Mouse (Mus musculus): Measurements from ENCODE around the gene Gtf2a1l.
A peak's percentile ranks its signal among the peaks of the same experiment; 100 is the strongest.

Gene Gtf2a1l

DNA sequence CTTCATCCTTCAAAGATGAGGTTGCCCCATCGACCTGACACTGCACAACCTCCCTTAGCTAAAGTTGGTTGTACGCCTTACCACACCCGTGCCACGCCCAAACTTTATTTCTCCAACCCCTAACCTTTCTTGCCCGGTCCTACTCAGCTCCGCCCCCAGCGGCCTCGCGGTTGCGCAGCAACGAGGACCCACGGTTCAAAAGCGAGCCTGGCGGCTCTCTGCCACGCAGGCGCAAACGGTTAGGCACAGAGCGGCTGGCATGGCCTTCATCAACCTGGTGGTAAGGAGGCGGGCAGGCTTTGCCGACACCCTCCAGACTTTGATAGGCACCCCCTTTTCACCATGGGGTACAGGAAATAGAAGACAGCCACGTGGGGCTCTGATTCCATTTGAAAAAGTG lies at the start of gene Gtf2a1l:
TSS of gene Gtf2a1l (plus strand) at position 209 of the 400 bp plus-strand sequence.
- DNase-seq (ENCODE audit: low read depth): peak; percentile 64

DNA sequence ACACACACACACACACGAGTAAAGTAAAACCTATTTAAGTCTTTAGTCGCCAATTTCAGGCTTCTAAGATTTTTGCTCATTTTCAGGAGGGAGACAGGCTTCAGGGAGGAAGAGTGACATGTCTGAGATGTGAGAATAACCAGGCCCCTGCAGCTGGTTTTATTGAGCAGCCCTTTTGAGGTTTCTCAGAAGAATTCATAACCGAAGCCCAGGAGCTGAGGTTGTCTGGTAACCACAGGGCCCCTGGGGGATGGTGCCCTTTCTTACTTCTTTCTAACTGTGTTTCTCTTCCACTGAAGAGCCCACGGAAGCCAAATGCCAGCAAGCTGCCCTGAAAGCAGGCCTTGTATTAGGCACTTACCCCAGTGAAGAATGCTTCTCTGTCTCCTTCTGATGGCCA lies 47.5 kb upstream of the Gtf2a1l start:
- peak; percentile 17 for DNase-seq (ENCODE audit: low read depth)

DNA sequence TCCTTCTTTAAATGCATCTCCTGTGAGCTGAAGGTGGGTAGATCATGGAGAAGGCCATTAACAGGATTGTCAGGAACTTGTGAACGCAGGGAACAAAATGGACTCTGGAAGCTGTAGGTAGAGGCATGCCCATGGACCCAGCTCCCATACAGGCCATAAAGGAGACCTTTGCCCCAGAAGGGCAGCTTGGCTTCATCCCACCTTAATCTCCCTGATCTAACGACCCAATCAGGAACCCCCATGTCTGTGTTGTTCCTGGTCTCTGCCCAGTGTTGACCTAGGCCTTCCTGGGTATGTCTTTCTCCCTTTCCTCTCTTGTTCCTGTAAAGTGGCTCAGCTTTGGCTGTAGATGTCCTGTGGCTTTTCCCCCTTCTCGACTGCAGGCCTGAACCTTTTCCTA lies 47.1 kb upstream of the Gtf2a1l start:
- no peak for DNase-seq (ENCODE audit: low read depth)

DNA sequence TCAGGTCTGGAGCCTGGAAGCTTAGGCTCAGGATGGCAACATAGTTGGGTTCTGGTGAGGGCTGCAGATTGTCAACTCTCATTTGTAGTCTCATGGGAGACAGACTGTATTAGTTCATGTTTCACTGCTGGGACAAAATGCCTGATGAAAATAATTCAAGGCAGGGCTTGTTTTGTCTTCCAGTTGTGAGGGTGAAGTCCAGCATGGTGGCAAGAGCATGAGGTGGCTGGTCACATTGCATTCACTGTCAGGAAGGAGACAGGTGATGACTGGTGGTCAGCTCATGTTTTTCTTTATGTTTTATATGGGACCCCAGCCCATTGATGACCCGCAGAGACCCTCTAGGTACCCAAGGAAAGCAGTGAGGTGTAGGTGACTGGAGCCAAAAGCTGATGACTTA lies 45.7 kb upstream of the Gtf2a1l start:
- DNase-seq (ENCODE audit: low read depth): no peak

DNA sequence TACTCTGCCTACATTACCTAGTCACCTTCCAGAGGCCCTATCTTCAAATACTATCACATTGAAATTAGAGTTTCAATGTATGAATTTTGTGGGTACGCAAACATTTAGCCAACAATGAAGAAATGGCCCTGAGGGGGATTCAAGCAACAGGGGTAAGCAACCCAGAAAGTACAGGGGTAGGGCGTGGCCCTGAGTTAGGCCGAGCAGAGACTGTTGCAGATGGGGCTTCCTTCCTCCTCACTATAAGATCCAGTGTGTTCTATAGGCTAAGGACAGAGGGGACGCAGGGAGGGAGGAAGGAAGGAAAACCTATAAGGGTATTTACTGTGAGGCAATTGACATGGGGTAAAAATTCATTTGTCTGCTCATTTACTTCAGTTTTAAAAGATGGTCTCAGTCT lies 44.1 kb upstream of the Gtf2a1l start:
- no peak for DNase-seq (ENCODE audit: low read depth)

DNA sequence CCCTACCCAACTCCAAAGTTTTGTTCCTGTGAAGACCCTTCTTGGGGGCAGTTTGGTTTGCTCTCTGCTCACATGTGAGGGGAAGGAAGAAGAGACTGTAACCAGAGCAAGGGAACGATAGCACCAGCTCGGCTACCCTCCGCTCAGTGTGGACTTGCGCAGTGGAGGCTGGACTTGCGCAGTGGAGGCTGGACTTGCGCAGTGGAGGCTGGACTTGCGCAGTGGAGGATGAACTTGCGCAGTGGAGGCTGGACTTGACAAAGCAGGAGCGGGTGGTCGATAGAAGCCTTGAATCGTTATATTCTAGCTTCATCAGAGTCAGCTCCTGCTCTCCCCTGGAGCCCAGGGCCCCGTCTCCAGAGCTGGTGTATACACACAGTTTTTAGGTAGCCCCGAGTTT lies 43.1 kb upstream of the Gtf2a1l start:
- DNase-seq (ENCODE audit: low read depth): no peak

DNA sequence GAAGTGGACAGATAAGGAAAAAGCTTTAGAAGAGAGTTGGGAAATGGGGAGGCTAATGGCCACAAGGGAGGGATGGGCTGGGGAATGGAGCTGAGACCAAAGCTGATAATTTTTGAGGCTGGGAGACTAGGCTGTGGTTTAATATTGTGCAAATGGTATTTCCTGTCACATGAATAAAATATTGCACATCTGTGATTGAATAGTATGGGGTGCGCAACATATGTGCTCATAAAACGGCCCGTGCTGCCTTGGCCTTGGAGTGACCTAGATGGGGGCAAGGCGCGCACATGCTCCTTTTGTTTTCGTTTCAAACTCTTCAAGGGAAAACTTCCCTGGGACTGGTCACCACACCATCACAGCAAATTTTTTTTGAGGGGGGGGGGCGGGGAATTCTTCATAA lies 42.5 kb upstream of the Gtf2a1l start:
- DNase-seq (ENCODE audit: low read depth): no peak

DNA sequence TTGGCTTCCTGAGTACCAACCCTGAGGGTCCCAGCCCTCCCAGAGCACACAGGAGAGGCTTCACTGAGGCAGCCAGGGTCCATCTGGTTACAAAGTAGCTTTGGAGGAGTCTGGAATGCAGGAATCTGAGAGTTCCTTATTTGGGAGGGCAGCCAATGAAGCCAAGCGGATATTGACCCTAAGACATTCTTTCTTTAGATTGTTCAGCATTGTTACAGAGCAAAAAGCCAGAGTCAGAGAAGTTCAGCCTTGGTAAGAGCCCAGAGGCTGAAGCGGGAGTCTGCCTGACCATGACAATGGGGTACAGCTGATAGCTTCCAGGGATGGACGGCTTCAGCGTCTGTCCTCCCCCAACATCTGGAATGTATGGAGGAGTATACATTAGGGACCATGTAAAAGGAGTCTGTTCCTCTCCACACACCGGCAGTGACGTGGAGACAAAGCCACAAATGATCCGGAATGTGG lies 42.1 kb upstream of the Gtf2a1l start:
- DNase-seq (ENCODE audit: low read depth): no peak

DNA sequence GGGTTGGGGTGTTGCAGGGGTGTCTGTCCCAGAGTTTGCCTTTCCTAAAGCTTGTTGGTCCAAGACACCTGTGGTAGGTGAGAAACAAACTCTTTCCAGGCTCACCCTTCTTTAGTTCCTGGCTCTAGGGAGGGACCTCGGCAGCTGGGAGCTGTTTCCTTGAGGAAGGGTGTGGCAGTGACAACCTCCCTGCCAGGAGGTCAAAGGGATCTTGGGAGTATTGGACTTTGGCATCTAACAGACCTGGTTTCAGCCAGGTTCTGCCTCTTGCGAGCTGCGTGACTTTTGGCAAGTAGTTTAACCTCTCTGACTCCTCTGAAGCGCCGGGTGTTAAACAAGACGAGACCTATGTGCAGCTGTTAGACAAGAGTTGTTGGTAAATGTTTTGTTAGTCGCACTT lies 41.3 kb upstream of the Gtf2a1l start:
- DNase-seq (ENCODE audit: low read depth): no peak

DNA sequence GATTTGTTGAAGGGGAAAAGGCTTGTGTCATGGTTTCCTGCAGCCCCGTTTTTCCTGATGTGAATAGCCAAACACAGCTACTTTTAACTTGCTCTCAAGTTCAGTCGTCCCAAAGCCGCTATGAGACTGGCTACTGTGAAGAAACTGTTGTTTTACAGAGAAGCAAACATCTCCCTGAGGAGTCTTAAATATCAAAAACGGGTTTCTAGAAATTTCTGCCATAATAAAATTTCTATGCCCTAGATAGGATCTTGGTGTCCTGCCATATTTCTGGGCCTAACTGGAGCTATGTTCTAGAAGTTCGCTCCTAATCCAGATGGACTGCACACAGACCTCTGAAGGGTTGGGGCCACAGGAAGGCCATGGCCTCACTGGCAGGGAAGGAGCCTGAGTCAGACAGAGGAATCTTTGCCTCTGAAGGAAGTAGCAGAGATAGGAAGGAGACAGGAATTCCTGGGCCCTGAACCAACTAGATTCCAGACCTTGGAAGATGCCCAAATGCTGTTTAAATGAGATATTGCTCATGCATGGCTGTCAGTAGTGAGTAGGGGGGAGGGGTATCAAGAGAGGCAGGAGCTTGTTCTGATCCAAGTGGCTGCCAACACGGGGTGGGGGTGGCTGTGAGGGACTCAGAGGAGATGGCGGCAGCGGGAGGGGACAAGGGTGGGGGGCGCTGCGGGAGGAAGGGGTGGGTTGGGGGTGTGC lies 39.6 kb upstream of the Gtf2a1l start:
- no peak for DNase-seq (ENCODE audit: low read depth)

DNA sequence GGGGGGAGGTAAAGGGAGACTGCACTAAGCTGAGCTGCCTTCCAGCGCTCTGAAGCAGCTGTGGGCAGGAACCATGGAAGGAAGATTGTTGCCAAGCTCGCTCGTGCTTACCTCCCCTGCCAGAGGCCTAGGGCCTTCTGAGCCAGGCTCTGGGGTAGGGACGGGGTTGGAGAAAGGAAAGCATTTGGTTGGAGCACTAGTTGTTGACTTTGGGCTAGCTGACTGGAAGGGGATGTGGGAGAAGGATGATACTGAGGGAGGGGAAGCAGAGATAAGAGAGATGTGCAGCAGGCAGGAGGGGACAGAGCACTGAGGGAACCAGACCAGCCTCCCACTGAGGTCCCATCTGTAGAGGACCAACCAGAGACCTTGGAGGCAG lies 39.1 kb upstream of the Gtf2a1l start:
- DNase-seq (ENCODE audit: low read depth): no peak

DNA sequence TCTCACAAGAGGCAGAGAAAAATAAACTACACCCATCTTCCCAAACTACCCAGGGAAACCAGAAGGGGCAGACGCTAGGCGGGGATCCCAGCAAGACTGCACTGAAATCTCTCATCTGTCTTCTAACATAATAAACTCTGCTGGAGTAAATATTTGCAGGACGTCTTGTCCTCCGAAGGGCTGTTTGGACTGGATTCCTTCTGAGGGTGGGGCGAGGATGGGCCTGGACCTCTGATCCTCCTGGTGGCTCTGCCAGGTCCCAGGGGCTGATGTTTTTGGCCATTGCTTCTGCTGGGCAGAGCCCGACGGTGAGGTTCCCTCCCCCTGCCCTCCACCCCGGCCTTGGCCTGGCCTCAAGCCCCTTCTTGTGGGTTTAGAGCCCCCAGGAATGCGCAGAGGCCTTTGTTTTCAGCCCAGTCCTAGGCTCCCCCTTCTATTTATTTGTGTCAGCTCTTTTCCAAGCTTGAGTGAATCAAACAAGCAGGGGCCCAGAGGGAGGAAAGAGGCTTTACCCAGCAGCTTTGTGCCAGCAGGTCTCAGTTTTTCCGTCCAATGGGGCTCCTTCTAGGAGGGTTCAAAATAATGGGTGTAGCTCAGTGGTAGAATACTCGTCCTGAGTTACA lies 38.4 kb upstream of the Gtf2a1l start:
- no peak for DNase-seq (ENCODE audit: low read depth)

DNA sequence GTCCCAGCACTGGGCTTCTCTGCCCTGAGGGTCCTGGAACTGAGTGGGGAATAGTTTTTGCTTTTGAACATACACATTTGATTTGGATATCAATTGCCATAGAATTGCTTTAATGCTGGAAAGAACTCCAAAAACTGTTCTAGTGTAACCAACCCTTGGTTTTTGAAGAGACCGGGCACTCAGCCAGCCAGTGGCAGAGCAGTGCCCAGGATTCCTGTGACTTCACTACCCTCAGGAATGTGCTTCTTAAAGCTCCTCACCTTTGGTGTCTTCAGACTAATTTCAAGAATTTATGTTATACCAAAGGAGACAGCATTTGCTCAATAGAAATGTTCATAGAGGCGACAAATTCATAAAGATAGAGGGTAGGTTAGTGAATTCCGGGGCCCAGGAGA lies 37.9 kb upstream of the Gtf2a1l start:
- DNase-seq (ENCODE audit: low read depth): no peak

DNA sequence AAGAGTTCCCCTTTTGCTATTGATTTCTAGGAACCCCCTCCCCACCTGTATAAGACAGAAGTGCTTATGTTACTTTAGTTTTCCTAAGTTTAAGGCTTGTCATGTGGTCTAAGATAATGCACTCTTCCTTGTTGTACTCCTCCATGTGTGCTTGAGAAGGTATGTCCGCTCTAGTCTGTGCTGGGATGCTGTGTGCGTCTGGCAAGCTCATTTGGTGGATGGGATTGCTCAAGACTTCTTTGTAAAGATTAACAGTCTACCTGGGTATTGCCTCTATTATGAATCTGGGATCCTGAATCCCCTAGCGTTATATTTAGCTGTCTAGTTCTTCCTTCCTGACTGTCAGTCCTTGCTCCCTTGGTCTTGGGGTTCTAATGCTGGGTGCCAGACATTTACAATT lies 35.8 kb upstream of the Gtf2a1l start:
- DNase-seq (ENCODE audit: low read depth): no peak

DNA sequence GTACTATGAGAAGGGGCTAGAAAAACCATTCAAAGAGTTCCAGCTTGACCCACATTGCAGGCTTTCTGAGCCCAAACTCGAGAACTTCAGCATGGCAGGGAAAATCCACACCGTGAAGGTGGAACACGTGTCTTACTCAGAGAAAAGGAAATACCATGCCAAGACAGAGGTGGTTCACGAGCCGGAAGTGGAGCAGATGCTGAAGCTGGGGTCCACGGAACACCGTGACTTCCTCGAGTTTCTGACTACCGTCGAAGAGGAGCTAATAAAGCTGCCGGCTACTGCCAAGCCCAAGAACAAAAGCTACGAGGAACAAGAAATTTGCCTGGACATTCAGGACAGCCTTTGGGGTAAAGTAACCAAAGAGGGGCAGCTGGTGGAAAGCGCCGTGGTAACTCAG lies 32.4 kb upstream of the Gtf2a1l start:
- DNase-seq (ENCODE audit: low read depth): no peak

DNA sequence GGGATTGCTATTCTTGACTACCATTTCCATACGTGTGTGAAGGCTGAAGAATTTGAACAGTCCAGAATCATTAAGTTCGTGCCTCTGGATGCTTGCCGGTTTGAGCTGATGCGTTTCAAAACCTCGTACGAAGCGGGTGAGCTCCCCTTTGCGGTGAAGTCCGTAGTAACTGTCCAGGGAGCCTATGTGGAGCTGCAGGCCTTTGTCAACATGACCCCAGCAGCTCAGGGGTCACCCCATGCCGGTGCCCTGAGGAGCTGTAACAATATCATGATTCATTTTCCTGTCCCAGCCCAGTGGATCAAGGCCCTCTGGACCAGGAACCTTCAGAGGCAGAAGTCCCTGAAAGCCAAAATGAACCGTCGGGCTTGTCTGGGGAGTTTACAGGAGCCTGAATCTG lies 31.9 kb upstream of the Gtf2a1l start:
- no peak for DNase-seq (ENCODE audit: low read depth)

DNA sequence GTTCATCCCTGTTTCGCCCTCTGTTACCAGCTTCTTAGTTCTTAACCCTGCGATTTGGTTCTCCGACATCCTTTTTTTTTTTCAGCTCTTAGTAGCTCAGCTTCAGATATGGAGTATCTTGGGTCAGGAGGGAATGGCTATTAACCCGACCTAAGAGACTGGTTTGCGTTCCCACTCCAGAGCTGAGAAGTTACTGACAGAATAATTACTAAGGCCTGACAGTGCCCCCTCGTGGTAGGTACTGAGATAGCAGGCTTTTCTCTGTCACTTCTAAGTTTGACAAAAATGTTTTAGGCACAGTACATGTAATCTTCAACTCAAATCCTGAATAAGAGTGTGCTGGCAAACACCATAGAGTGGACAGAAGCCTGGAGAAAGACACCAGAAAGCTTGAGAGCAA lies 27.4 kb upstream of the Gtf2a1l start:
- DNase-seq (ENCODE audit: low read depth): peak; percentile 78

DNA sequence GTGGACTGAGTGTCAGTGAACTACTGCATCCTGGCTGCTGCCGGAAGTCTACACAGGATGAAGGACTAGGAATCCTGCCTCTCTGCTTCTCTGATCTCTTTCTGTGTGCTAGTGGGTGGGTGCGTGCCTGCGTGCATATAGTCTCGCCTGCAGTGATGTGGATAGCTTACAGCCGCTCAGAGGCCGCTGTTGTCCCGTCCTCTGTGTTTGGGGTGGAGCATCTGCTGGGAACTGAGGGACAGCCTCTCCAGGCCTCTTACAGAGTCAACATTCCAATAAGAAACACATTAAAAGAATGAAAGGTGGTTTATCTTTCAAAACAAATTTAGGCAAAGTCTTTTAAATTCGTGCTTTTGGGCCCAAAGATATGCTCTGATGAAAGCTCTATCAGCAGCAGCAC lies 26.6 kb upstream of the Gtf2a1l start:
- no peak for DNase-seq (ENCODE audit: low read depth)

DNA sequence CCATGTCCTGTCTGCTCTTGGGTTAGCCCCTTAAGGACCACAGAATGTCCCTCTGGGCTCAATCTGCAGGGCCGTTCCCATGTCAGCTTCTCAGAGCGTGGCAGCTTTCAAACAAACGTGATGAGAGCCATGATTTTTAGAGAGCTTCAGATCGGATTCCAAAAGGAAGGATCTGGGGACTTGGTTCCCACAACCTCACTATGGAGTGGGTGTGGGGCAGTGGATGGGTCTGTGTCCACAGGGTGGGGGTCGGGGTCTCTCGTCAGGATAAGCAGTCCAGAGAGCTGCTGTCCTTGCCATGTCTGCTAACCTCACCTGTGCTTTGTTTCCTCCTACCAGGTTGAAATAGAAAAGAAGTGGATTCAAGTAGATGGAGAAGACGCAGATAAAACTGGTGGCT lies 23.6 kb upstream of the Gtf2a1l start:
- no peak for DNase-seq (ENCODE audit: low read depth)

DNA sequence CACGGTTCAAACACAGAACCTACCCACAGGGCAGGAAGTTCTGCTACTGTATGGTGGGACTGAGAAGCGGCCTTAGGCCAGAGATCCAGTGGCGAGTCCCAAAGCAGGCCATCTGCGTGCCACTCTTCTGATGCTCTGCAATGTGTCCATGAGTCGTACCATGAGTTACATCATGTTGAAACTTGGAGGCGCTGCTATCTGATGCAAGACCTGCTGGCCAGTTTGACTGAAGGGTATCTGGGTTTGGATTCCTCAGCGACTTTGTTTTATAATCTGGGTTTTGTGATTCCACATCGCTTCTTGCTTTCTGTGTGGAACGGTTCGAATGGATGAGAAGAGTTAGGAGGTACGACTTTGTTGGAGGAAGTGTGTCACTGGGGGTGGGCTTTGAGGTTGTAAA lies 23.2 kb upstream of the Gtf2a1l start:
- DNase-seq (ENCODE audit: low read depth): no peak

DNA sequence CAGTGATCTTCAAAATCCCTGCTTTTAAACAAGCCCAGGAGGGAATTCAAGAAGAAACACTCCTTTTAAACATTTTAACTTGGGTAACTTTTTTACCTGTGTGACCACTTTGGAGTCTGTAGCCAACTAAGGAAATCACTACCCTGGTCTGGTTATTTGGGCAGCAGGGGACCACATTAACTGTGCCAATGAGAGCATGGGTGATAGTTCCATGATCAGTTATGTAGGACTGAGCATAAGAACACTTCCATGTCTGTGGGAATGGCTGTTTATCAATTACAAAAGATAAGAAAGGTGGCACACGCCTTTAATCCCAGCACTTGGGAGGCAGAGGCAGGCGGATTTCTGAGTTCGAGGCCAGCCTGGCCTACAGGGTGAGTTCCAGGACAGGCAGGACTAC lies 21.3 kb upstream of the Gtf2a1l start:
- no peak for DNase-seq (ENCODE audit: low read depth)

DNA sequence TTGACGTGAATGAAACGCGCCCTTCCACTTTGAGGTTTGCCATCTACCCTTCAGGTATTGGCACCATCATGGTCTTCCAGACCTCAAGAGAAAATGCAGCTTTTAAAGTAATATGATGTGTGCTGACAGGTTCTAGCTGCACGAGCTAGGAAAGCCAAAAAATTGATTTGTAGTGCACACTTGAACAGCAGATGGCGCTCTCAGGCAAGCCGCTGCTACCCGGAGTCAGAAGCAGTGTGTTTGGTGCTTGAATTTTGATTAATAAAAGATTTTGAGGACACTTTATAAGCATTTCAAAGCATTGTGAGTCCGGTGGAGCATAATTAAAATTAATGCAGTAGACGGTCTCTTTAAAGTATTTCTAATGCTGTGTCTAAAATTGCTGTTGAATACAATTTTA lies 16.4 kb upstream of the Gtf2a1l start:
- DNase-seq (ENCODE audit: low read depth): peak; percentile 73

DNA sequence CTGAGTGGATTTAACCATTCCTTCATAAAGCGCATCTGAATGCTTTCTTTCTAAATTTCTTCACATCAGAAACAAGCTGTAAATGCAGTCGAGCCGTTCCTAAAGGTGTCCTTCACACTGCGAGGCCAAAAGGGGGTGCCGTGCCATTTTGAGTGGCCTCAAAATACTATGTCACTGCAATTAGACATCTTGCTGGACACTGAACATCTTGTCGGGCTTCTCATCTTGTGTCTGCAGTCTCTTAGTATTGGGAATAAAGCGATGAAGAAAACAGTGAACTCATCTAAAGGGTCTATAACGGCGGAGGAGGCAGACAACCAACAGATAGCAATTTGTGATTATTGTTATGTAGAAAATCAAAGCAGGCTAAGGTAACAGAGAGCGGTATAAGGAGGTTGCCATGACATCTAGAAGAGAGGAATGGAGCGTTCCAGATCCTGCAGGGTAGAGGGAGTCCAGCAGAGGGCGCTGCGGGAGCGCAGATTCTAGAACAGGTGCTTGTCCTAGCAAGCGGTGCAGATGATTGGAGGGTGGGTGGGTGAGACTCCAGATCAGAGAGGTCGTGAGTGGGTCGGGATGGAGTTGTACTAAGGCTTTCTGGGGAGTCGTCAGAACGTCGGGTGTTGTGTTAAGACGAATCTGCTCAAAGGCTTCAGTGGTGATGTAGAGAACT lies 15.6 kb upstream of the Gtf2a1l start:
- DNase-seq (ENCODE audit: low read depth): peak; percentile 82

DNA sequence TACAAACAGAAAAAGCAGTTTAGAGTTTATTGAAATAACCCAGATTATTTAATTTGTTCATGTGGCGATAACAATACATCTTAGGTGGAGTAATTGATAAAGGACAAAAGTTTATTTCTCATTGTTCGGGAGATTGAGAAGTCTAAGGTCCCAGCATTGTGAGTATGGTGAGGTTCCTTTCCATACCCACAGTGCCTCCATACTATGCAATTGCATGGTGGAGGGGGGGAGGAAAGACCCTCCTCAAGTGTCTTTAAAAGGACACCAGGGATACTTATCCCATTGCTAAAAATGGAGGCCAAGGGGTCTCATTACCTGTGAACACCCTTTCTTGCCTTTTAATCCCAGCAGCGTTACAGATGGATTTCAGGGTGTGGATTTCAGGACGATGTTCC lies 15.1 kb upstream of the Gtf2a1l start:
- DNase-seq (ENCODE audit: low read depth): no peak

Data from induced T-regulatory cell, adult 2 months (primary cell).